Comparison of ENCODE assay signal across 14 mouse cellular contexts in genomic region chr5:54001021-54001420, GRCm38 (mm10). TPM values are rescaled to one million over a fixed set of nuclear protein-coding genes. Genes with fewer than 3 reads are reported as not detected.
A peak's percentile ranks its signal among the peaks of the same experiment; 100 is the strongest.
DNase-seq lines count a peak whose midpoint lies in the region; ATAC-seq and TF ChIP-seq lines count a peak whose summit lies in the region.
"Had no signal": no experiment of that assay in that cellular context is flagged by ENCODE, and none has a peak within 500 bp of the region (broad histone marks: within the 10 kb centered on the region; RNA-seq: fewer than 3 reads in every experiment).

No protein-coding gene starts in this region.

- peak overlapping the region; percentile 43 for H3K4me2 ChIP-seq in kidney, embryonic 15.5 days
- peak overlapping the region; percentile 15; the same call in 1 of the 2 replicates for H3K4me2 ChIP-seq in neural tube, embryonic 13.5 days
- H3K4me2 ChIP-seq in stomach, embryonic 16.5 days (ENCODE audit: low read depth, low read length) = peak overlapping the region; percentile 34; the same call in 1 of the 2 replicates

- H3K4me3 ChIP-seq in heart, adult 2 months = peak overlapping the region; percentile 85; the same call in 1 of the 2 replicates
- peak overlapping the region; percentile 15; the same call in 1 of the 2 replicates for H3K4me3 ChIP-seq in kidney, embryonic 15.5 days (replicated peaks)
- H3K4me3 ChIP-seq in neural tube, embryonic 13.5 days = no peak overlapping the region
- H3K4me3 ChIP-seq in stomach, embryonic 16.5 days (replicated peaks; ENCODE audit: low read length) = peak overlapping the region; percentile 8; the same call in 1 of the 2 replicates

- no peak for ATAC-seq in kidney, embryonic 15.5 days (replicated peaks; ENCODE audit: low FRiP score)
- no peak for ATAC-seq in neural tube, embryonic 13.5 days (ENCODE audit: low read depth)
- ATAC-seq in stomach, embryonic 16.5 days (ENCODE audit: insufficient read depth, low FRiP score) = no peak
- ATAC-seq: liver, embryonic 12.5 days had no signal

- peaks cover 7% of the 10 kb centered on the region for H3K36me3 ChIP-seq in heart, adult 2 months (ENCODE audit: control insufficient read depth, insufficient read depth, low read length)
- H3K36me3 ChIP-seq in kidney, embryonic 15.5 days = no peaks in the 10 kb centered on the region
- no peaks in the 10 kb centered on the region for H3K36me3 ChIP-seq in neural tube, embryonic 13.5 days
- no peaks in the 10 kb centered on the region for H3K36me3 ChIP-seq in stomach, embryonic 16.5 days (ENCODE audit: control insufficient read depth, insufficient read depth, low read length)
- H3K36me3 ChIP-seq: forebrain, embryonic 10.5 days; liver, embryonic 12.5 days had no signal

- H3K4me1 ChIP-seq in heart, adult 2 months (ENCODE audit: control insufficient read depth, insufficient read depth, low read length) = peaks cover 3% of the 10 kb centered on the region
- H3K4me1 ChIP-seq in kidney, embryonic 15.5 days = peaks cover 24% of the 10 kb centered on the region
- H3K4me1 ChIP-seq in neural tube, embryonic 13.5 days (replicated peaks) = peaks cover 34% of the 10 kb centered on the region
- peaks cover 19% of the 10 kb centered on the region for H3K4me1 ChIP-seq in stomach, embryonic 16.5 days (ENCODE audit: control insufficient read depth, insufficient read depth, low read length)

- WGBS in heart, adult 2 months = 46% methylated on average over 5 of the region's 5 CpGs
- 40% methylated on average over 5 of the region's 5 CpGs for WGBS in kidney, embryonic 15.5 days
- 70% methylated on average over 5 of the region's 5 CpGs for WGBS in neural tube, embryonic 13.5 days
- WGBS in stomach, embryonic 16.5 days = 28% methylated on average over 5 of the region's 5 CpGs

- H3K27ac ChIP-seq in heart, adult 2 months = no peak overlapping the region; the same call in 1 of the 2 replicates
- H3K27ac ChIP-seq in kidney, embryonic 15.5 days = no peak overlapping the region
- H3K27ac ChIP-seq in neural tube, embryonic 13.5 days (replicated peaks) = no peak overlapping the region
- H3K27ac ChIP-seq in stomach, embryonic 16.5 days (ENCODE audit: low read length) = no peak overlapping the region
- H3K27ac ChIP-seq: forebrain, embryonic 10.5 days; liver, embryonic 12.5 days had no signal

- no peaks in the 10 kb centered on the region for H3K9me3 ChIP-seq in kidney, embryonic 15.5 days (replicated peaks)
- H3K9me3 ChIP-seq in neural tube, embryonic 13.5 days = no peaks in the 10 kb centered on the region
- H3K9me3 ChIP-seq in stomach, embryonic 16.5 days (replicated peaks; ENCODE audit: control insufficient read depth, low read length) = no peaks in the 10 kb centered on the region
- H3K9me3 ChIP-seq: forebrain, embryonic 10.5 days; liver, embryonic 12.5 days had no signal

- TF ChIP-seq CTCF in heart, adult 2 months (IDR thresholded peaks at IDR 0.05) = no peak

- intact Hi-C loops in heart, adult 2 months (cut with DNase I) = loop anchor here (5.0 kb wide), 1 partner anchor 51 kb away; no protein-coding TSS in a partner anchor
- intact Hi-C loops in heart, postnatal 25 days (cut with DNase I) = loop anchor here (5.0 kb wide), 1 partner anchor 46 kb away; no protein-coding TSS in a partner anchor

- no peak for DNase-seq in heart, adult 2 months
- DNase-seq in heart, postnatal 25 days (ENCODE audit: low spot score) = no peak
- DNase-seq in kidney, adult 9 months = no peak
- DNase-seq in neural tube, embryonic 10.5 days (ENCODE audit: extremely low spot score, low spot score) = no peak
- no peak for DNase-seq in thymus, postnatal 14 days
- DNase-seq: adrenal gland, adult 8-10 months; gastrocnemius, postnatal 14 days; kidney, adult 2 months; thymus, adult 18-20 months had no signal

- no peak for TF ChIP-seq EP300 in heart, adult 2 months (IDR thresholded peaks at IDR 0.05; ENCODE audit: insufficient read depth, low read depth, low read length)

- H3K27me3 ChIP-seq in heart, adult 2 months (ENCODE audit: control insufficient read depth, insufficient read depth, low read length) = no peaks in the 10 kb centered on the region
- H3K27me3 ChIP-seq in kidney, embryonic 15.5 days = no peaks in the 10 kb centered on the region
- H3K27me3 ChIP-seq in neural tube, embryonic 13.5 days = no peaks in the 10 kb centered on the region
- H3K27me3 ChIP-seq in stomach, embryonic 16.5 days (ENCODE audit: control insufficient read depth, insufficient read depth, low read length) = no peaks in the 10 kb centered on the region

- H3K79me2 ChIP-seq in heart, adult 2 months (replicated peaks; ENCODE audit: control insufficient read depth, insufficient read depth, low read length) = peaks cover 4% of the 10 kb centered on the region

- no peak for TF ChIP-seq POLR2A in heart, adult 2 months (IDR thresholded peaks at IDR 0.05; ENCODE audit: insufficient read depth, low read depth, low read length)

- H3K9ac ChIP-seq in heart, adult 2 months (ENCODE audit: low read depth, low read length) = no peak overlapping the region
- no peak overlapping the region for H3K9ac ChIP-seq in kidney, embryonic 15.5 days
- no peak overlapping the region for H3K9ac ChIP-seq in neural tube, embryonic 13.5 days
- peak overlapping the region; percentile 31; the same call in 1 of the 2 replicates for H3K9ac ChIP-seq in stomach, embryonic 16.5 days (ENCODE audit: low read length)
- H3K9ac ChIP-seq: liver, embryonic 12.5 days had no signal

RNA-seq across cellular contexts. Expression of gene Stim2, which starts 2.7 kb away (rescaled TPM):
- total RNA-seq in heart, adult 2 months (2021) = 10 to 100 TPM; 16.5 to 17.2 TPM
- polyA plus RNA-seq in heart, adult 2 months (2012; rRNA removed) = 8.2 and 11.5 TPM in 2 replicates
- 10 to 100 TPM; 12.4 to 16.6 TPM for total RNA-seq in heart, postnatal 25 days (2021)
- 19.6 and 22.6 TPM in 2 replicates for polyA plus RNA-seq in kidney, embryonic 15.5 days (2015; fragmentation: Nextera tagmentation; extraction: Ambion mirVana)
- 29.4 and 29.6 TPM in 2 replicates for polyA plus RNA-seq in neural tube, embryonic 13.5 days (2015; fragmentation: Nextera tagmentation; extraction: Ambion mirVana)
- polyA plus RNA-seq in stomach, embryonic 16.5 days (2015; fragmentation: Nextera tagmentation; extraction: Ambion mirVana) = 13.1 and 15.9 TPM in 2 replicates
